Mouse (Mus musculus) liver, adult (tissue): Measurements from ENCODE around the gene Pde6b.

Source experiments
- GATA4 ChIP-seq: IDR thresholded peaks from 2 replicates; pipeline ENCODE4 v1.6.1; 2014; ENCODE audit warnings: mild to moderate bottlenecking, low read length; ENCODE audit not compliant: insufficient replicate concordance

The Pde6b gene

GRCm38 (mm10) chr5:108475977-108476376 is 87.8 kb downstream of the Pde6b start:
- TF ChIP-seq GATA4: no peak
